Mouse (Mus musculus) MEL (cell line): ENCODE results near the gene Prap1. TPM values are rescaled to one million over a fixed set of nuclear protein-coding genes. Genes with fewer than 3 reads are reported as not detected.
A peak's percentile ranks its signal among the peaks of the same experiment; 100 is the strongest.

Source experiments
- DNase-seq: peaks from one replicate; pipeline ENCODE4 v3.0.0; 2011; ENCODE audit warnings: low read depth, low spot score
- H3K27ac ChIP-seq: 2 replicates; pipeline ENCODE4 v1.5.1; 2012; ENCODE audit warnings: low read depth, mild to moderate bottlenecking, control low read depth, low read length, moderate library complexity; ENCODE audit not compliant: control insufficient read depth
- H3K27me3 ChIP-seq, 2 experiments: fragments of 150-350 bp in 1 of 2; sonication (generic) in 1 of 2; 2 replicates each; pipeline ENCODE4 v1.6.1; 2012; ENCODE audit warnings: low read length in 2 of 2, mild to moderate bottlenecking in 2 of 2, improper control_type of control experiment in 1 of 2, moderate library complexity in 1 of 2; ENCODE audit not compliant: insufficient read depth in 2 of 2, control insufficient read depth in 1 of 2
- H3K36me3 ChIP-seq, 2 experiments: 2 replicates each; pipeline ENCODE4 v1.6.1; 2012 to 2014; ENCODE audit warnings: low read length in 2 of 2, improper control_type of control experiment in 1 of 2, inconsistent platforms in 1 of 2, mild to moderate bottlenecking in 1 of 2; ENCODE audit not compliant: insufficient read depth in 2 of 2, control insufficient read depth in 1 of 2
- H3K4me1 ChIP-seq, 2 experiments: fragments of 150-350 bp in 1 of 2; sonication (generic) in 1 of 2; 2 replicates each; pipeline ENCODE4 v1.6.1; 2012; ENCODE audit warnings: low read length in 2 of 2, improper control_type of control experiment in 1 of 2, mild to moderate bottlenecking in 1 of 2; ENCODE audit not compliant: insufficient read depth in 2 of 2, control insufficient read depth in 1 of 2
- H3K4me3 ChIP-seq, 2 experiments: fragments of 150-350 bp in 1 of 2; sonication (generic) in 1 of 2; 2 replicates each; pipeline ENCODE4 v1.5.1; 2012; ENCODE audit warnings: low read depth in 2 of 2, low read length in 2 of 2, mild to moderate bottlenecking in 2 of 2, moderate library complexity in 2 of 2, control low read depth in 1 of 2, improper control_type of control experiment in 1 of 2; ENCODE audit not compliant: control insufficient read depth in 1 of 2, insufficient read depth in 1 of 2
- H3K79me2 ChIP-seq: 2 replicates; pipeline ENCODE4 v1.6.1; 2012; ENCODE audit warnings: mild to moderate bottlenecking, low read length, moderate library complexity; ENCODE audit not compliant: control insufficient read depth, poor library complexity, insufficient read depth
- H3K9ac ChIP-seq: 2 replicates; pipeline ENCODE4 v1.6.1; 2012; ENCODE audit warnings: low read depth, mild to moderate bottlenecking, control low read depth, low read length, moderate library complexity; ENCODE audit not compliant: control insufficient read depth, poor library complexity, severe bottlenecking
- H3K9me3 ChIP-seq: fragments of 150-350 bp; sonication (generic); replicated peaks from 2 replicates; pipeline ENCODE4 v1.6.1; 2012; ENCODE audit warnings: mild to moderate bottlenecking, low read length, improper control_type of control experiment, moderate library complexity; ENCODE audit not compliant: insufficient read depth
- BHLHE40 ChIP-seq: IDR thresholded peaks from 2 replicates; pipeline ENCODE4 v1.6.1; 2012; ENCODE audit warnings: low read depth, mild to moderate bottlenecking, inconsistent platforms, low read length, improper control_type of control experiment, borderline replicate concordance
- CHD2 ChIP-seq: IDR thresholded peaks from 2 replicates; pipeline ENCODE4 v1.6.1; 2011; ENCODE audit warnings: low read length, improper control_type of control experiment
- CTCF ChIP-seq, 3 experiments: IDR thresholded peaks in 2 of 3; conservative IDR thresholded peaks in 1 of 3; 2 replicates each; pipeline ENCODE4 v1.5.1; 2011 to 2012; ENCODE audit warnings: low read length in 3 of 3, low read depth in 2 of 3, mild to moderate bottlenecking in 2 of 3, improper control_type of control experiment in 1 of 3, inconsistent platforms in 1 of 3, mixed read lengths in 1 of 3, moderate library complexity in 1 of 3; ENCODE audit not compliant: control insufficient read depth in 1 of 3, insufficient read depth in 1 of 3, poor library complexity in 1 of 3, severe bottlenecking in 1 of 3
- ELF1 ChIP-seq: IDR thresholded peaks from 2 replicates; pipeline ENCODE4 v1.6.1; 2014; ENCODE audit warnings: low read depth, mild to moderate bottlenecking, inconsistent platforms, low read length, improper control_type of control experiment, moderate library complexity
- EP300 ChIP-seq, 2 experiments: IDR thresholded peaks; 2 replicates each; pipeline ENCODE4 v1.6.1; 2011; ENCODE audit warnings: improper control_type of control experiment in 2 of 2, low read length in 2 of 2, low read depth in 1 of 2, mild to moderate bottlenecking in 1 of 2
- ETS1 ChIP-seq: IDR thresholded peaks from 2 replicates; pipeline ENCODE4 v1.6.1; 2012; ENCODE audit warnings: low read depth, mild to moderate bottlenecking, inconsistent platforms, low read length, improper control_type of control experiment, moderate library complexity
- GATA1 ChIP-seq: IDR thresholded peaks from 2 replicates; pipeline ENCODE4 v1.6.1; 2011; ENCODE audit warnings: low read depth, low read length, improper control_type of control experiment
- HCFC1 ChIP-seq: IDR thresholded peaks from 2 replicates; pipeline ENCODE4 v1.6.1; 2012; ENCODE audit warnings: low read depth, mild to moderate bottlenecking, inconsistent platforms, low read length, improper control_type of control experiment, moderate library complexity
- MAX ChIP-seq: IDR thresholded peaks from 2 replicates; pipeline ENCODE4 v1.6.1; 2011; ENCODE audit warnings: low read length, improper control_type of control experiment
- MAZ ChIP-seq: IDR thresholded peaks from 2 replicates; pipeline ENCODE4 v1.6.1; 2012; ENCODE audit warnings: low read depth, mild to moderate bottlenecking, inconsistent platforms, low read length, improper control_type of control experiment
- MXI1 ChIP-seq: IDR thresholded peaks from 2 replicates; pipeline ENCODE4 v1.6.1; 2011; ENCODE audit warnings: mild to moderate bottlenecking, low read depth, low read length, improper control_type of control experiment
- MYB ChIP-seq: IDR thresholded peaks from 2 replicates; pipeline ENCODE4 v1.6.1; 2011; ENCODE audit warnings: mild to moderate bottlenecking, low read depth, low read length, improper control_type of control experiment
- POLR2A ChIP-seq, 2 experiments: IDR thresholded peaks; 2 replicates each; pipeline ENCODE4 v1.6.1; 2011 to 2012; ENCODE audit warnings: low read length in 2 of 2, mild to moderate bottlenecking in 2 of 2, control low read depth in 1 of 2, improper control_type of control experiment in 1 of 2, low read depth in 1 of 2, moderate library complexity in 1 of 2; ENCODE audit not compliant: control insufficient read depth in 1 of 2, insufficient read depth in 1 of 2, poor library complexity in 1 of 2
- POLR2AphosphoS2 ChIP-seq: IDR thresholded peaks from 2 replicates; pipeline ENCODE4 v1.6.1; 2011; ENCODE audit warnings: low read length, improper control_type of control experiment
- POLR2AphosphoS5 ChIP-seq: IDR thresholded peaks from 2 replicates; pipeline ENCODE4 v1.6.1; 2012; ENCODE audit warnings: low read depth, borderline replicate concordance, mild to moderate bottlenecking, inconsistent platforms, low read length, moderate library complexity, mixed read lengths
- RAD21 ChIP-seq: IDR thresholded peaks from 2 replicates; pipeline ENCODE4 v1.6.1; 2011; ENCODE audit warnings: mild to moderate bottlenecking, low read depth, low read length, improper control_type of control experiment
- RCOR1 ChIP-seq: IDR thresholded peaks from 2 replicates; pipeline ENCODE4 v1.6.1; 2012; ENCODE audit warnings: low read depth, mild to moderate bottlenecking, inconsistent platforms, low read length, improper control_type of control experiment
- SIN3A ChIP-seq: IDR thresholded peaks from 2 replicates; pipeline ENCODE4 v1.6.1; 2012; ENCODE audit warnings: low read length, improper control_type of control experiment, inconsistent platforms
- UBTF ChIP-seq: IDR thresholded peaks from 2 replicates; pipeline ENCODE4 v1.6.1; 2012; ENCODE audit warnings: low read depth, mild to moderate bottlenecking, inconsistent platforms, low read length, improper control_type of control experiment, moderate library complexity, borderline replicate concordance; ENCODE audit not compliant: insufficient read depth
- USF2 ChIP-seq, 2 experiments: IDR thresholded peaks; 2 replicates each; pipeline ENCODE4 v1.6.1; 2011 to 2012; ENCODE audit warnings: improper control_type of control experiment in 2 of 2, low read length in 2 of 2, borderline replicate concordance in 1 of 2, inconsistent platforms in 1 of 2, low read depth in 1 of 2, mild to moderate bottlenecking in 1 of 2; ENCODE audit not compliant: insufficient read depth in 1 of 2
- ZC3H11A ChIP-seq: IDR thresholded peaks from 2 replicates; pipeline ENCODE4 v1.6.1; 2012; ENCODE audit warnings: low read depth, mild to moderate bottlenecking, inconsistent platforms, low read length, improper control_type of control experiment
- ZKSCAN1 ChIP-seq: IDR thresholded peaks from 2 replicates; pipeline ENCODE4 v1.6.1; 2012; ENCODE audit warnings: low read depth, mild to moderate bottlenecking, inconsistent platforms, low read length, improper control_type of control experiment, moderate library complexity
- polyA plus RNA-seq, 2 experiments: library from polyadenylated mRNA; stranded (reverse) in 1 of 2; unstranded in 1 of 2; fragments of >175 nt in 1 of 2; fragments of >200 nt in 1 of 2; gene quantifications; 2 replicates each; pipeline versions ENCODE4 v1.2.1 to v1.2.4; 2012; ENCODE audit warnings: low replicate concordance in 2 of 2, low read depth in 1 of 2; ENCODE audit not compliant: insufficient read length in 2 of 2, insufficient read depth in 1 of 2, missing spikeins in 1 of 2
- total RNA-seq: library from RNA; depleted of rRNA; stranded (reverse); fragments of 300-350 nt; gene quantifications from 2 replicates; pipeline ENCODE4 v1.2.3, GENCODE M21; 2012

Prap1 gene
- total and polyA plus RNA-seq, 3 experiments, result not detected

- Histone ChIP-seq H3K4me1 (peaks cover 5% of the 10 kb centered on the region in 2 experiments; a peak in 2 of 4 replicates), H3K27ac (no peak overlapping the region)
Measured at GRCm38 (mm10) chr7:140121338-140121910, 28.2 kb downstream of the Prap1 start.

GRCm38 (mm10) chr7:140122765-140123164 is 29.6 kb downstream of the Prap1 start:
- no peaks in the 10 kb centered on the region; a peak in 1 of 4 replicates for H3K4me1 ChIP-seq
- TF ChIP-seq CTCF (IDR thresholded peaks at IDR 0.05 in 2 of 3, conservative IDR thresholded peaks at IDR 0.05 in 1 of 3; ENCODE audit: control insufficient read depth in 1 of 3, insufficient read depth in 1 of 3, low read depth in 2 of 3, low read length in 3 of 3, poor library complexity in 1 of 3, severe bottlenecking in 1 of 3) (no peak), ETS1 (peak; percentile 25; the same call in 1 of the 2 replicates)
- no peak overlapping the region for H3K9ac ChIP-seq
- no peaks in the 10 kb centered on the region for H3K9me3 ChIP-seq
- no peaks in the 10 kb centered on the region for H3K79me2 ChIP-seq
- H3K4me3 ChIP-seq, result no peak overlapping the region
- H3K27ac ChIP-seq, result no peak overlapping the region
- no peaks in the 10 kb centered on the region; a peak in 1 of 4 replicates for H3K36me3 ChIP-seq
- peak; percentile 47 for DNase-seq
- no peaks in the 10 kb centered on the region for H3K27me3 ChIP-seq

More at GRCm38 (mm10) chr7:140121338-140121910, 28.2 kb downstream of the Prap1 start:
- Histone ChIP-seq H3K9ac (no peak overlapping the region), H3K79me2 (no peaks in the 10 kb centered on the region), H3K4me3 (no peak overlapping the region), H3K36me3 (peaks cover 0 to 2% of the 10 kb centered on the region in 2 experiments; a peak in 2 of 4 replicates), H3K27me3 (no peaks in the 10 kb centered on the region), H3K9me3 (no peaks in the 10 kb centered on the region)
- TF ChIP-seq MXI1 (no peak), MYB (no peak), EP300 (IDR thresholded peaks at IDR 0.05; ENCODE audit: low read depth in 1 of 2, low read length in 2 of 2) (no peak), GATA1 (no peak), POLR2AphosphoS5 (no peak), MAX (no peak), ELF1 (no peak)
- DNase-seq, result no peak

GRCm38 (mm10) chr7:140124382-140124781 is 31.2 kb downstream of the Prap1 start:
- TF ChIP-seq POLR2AphosphoS5 (no peak), USF2 (IDR thresholded peaks at IDR 0.05; ENCODE audit: borderline replicate concordance in 1 of 2, insufficient read depth in 1 of 2, low read depth in 1 of 2, low read length in 2 of 2) (no peak), POLR2AphosphoS2 (no peak), UBTF (no peak), RCOR1 (no peak), BHLHE40 (no peak), MAZ (no peak), ZKSCAN1 (no peak), EP300 (IDR thresholded peaks at IDR 0.05; ENCODE audit: low read depth in 1 of 2, low read length in 2 of 2) (no peak), POLR2A (IDR thresholded peaks at IDR 0.05; ENCODE audit: control insufficient read depth in 1 of 2, insufficient read depth in 1 of 2, low read depth in 1 of 2, low read length in 2 of 2, poor library complexity in 1 of 2) (no peak), MXI1 (no peak), HCFC1 (no peak), GATA1 (no peak), ZC3H11A (no peak), MAX (no peak), CHD2 (no peak), RAD21 (no peak), ELF1 (no peak), SIN3A (no peak), MYB (no peak)
- Histone ChIP-seq H3K79me2 (no peaks in the 10 kb centered on the region), H3K27me3 (no peaks in the 10 kb centered on the region), H3K27ac (no peak overlapping the region), H3K4me3 (no peak overlapping the region), H3K4me1 (no peaks in the 10 kb centered on the region; a peak in 1 of 4 replicates), H3K9me3 (no peaks in the 10 kb centered on the region), H3K9ac (no peak overlapping the region), H3K36me3 (no peaks in the 10 kb centered on the region; a peak in 1 of 4 replicates)
- DNase-seq, result no peak
